Mouse (Mus musculus): ENCODE results near the gene Flywch2. TPM values are rescaled to one million over a fixed set of nuclear protein-coding genes. Genes with fewer than 3 reads are reported as not detected.

The Flywch2 gene
- polyA plus RNA-seq, 1 experiment from 2014 or later, result 14.9 TPM

DNA sequence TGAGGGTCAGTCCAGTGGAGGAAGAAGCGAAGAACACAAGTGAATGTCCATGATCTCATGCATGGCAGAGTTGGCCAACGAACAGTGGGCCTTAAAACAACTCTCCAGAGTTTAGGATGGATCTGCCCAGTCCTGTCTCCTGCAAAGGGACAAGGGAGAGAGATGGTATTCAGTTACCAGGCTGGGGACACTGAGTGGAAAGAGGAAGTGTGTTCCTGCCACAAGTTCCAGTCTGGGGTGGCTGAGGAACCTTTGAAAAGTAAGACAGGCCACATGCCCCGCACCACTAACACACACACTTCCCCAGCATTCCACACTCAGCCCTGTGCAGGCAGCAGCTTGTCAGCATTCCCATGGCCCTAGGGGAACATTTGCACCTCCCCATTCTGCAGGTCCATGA is 39.1 kb downstream of the Flywch2 start:
- H3K4me3 ChIP-seq (ENCODE audit: low read length), result no peak overlapping the region
- 87% methylated on average over 3 of the region's 3 CpGs for WGBS
- no peak overlapping the region for H3K9ac ChIP-seq (ENCODE audit: low read depth, low read length)
- H3K4me2 ChIP-seq (ENCODE audit: low read depth, low read length), result no peak overlapping the region
- ATAC-seq, result no peak
- H3K9me3 ChIP-seq (ENCODE audit: control insufficient read depth, low read length), result no peaks in the 10 kb centered on the region
- H3K27me3 ChIP-seq (replicated peaks; ENCODE audit: control insufficient read depth, insufficient read depth, low read length), result peaks cover 45% of the 10 kb centered on the region
- H3K36me3 ChIP-seq (ENCODE audit: control insufficient read depth, insufficient read depth, low read length), result no peaks in the 10 kb centered on the region
- H3K4me1 ChIP-seq (ENCODE audit: control insufficient read depth, insufficient read depth, low read length), result peaks cover 25% of the 10 kb centered on the region
- no peak overlapping the region for H3K27ac ChIP-seq (ENCODE audit: low read length)

DNA sequence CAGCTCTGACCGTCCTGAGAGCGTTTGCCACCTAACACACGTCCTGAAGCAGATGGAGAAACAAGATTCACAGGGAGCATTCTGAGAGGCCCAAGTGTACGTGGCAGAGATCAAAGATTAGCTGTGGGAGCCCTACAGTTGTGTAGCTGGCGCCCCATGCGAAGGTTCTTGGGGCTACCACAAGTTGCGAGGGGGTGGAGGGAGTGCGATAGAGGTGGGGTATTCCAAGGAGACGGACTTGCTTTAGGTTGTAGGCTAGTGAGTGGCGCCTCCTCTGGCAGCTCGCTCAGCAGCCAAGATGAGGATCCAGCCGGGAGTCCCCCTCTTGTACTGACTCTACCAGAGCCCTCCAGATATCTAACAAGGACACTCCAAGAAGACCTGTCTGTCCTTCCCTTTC is 39.6 kb downstream of the Flywch2 start:
- peaks cover 25% of the 10 kb centered on the region for H3K4me1 ChIP-seq (ENCODE audit: control insufficient read depth, insufficient read depth, low read length)
- H3K27me3 ChIP-seq (replicated peaks; ENCODE audit: control insufficient read depth, insufficient read depth, low read length), result peaks cover 50% of the 10 kb centered on the region
- no peaks in the 10 kb centered on the region for H3K36me3 ChIP-seq (ENCODE audit: control insufficient read depth, insufficient read depth, low read length)
- H3K4me2 ChIP-seq (ENCODE audit: low read depth, low read length), result peak overlapping the region; percentile 65; the same call in 1 of the 2 replicates
- no peaks in the 10 kb centered on the region for H3K9me3 ChIP-seq (ENCODE audit: control insufficient read depth, low read length)
- H3K9ac ChIP-seq (ENCODE audit: low read depth, low read length), result no peak overlapping the region
- H3K4me3 ChIP-seq (ENCODE audit: low read length), result no peak overlapping the region
- 13% methylated on average over 12 of the region's 12 CpGs for WGBS
- no peak for ATAC-seq
- H3K27ac ChIP-seq (ENCODE audit: low read length), result no peak overlapping the region

- Histone ChIP-seq H3K4me2 (ENCODE audit: low read depth, low read length) (peak within 1 kb of the TSS; percentile 65), H3K27me3 (replicated peaks; ENCODE audit: control insufficient read depth, insufficient read depth, low read length) (peaks cover 55% of the 10 kb centered on the region), H3K36me3 (ENCODE audit: control insufficient read depth, insufficient read depth, low read length) (no peaks in the 10 kb centered on the region), H3K4me3 (ENCODE audit: low read length) (peak within 1 kb of the TSS; percentile 42), H3K27ac (ENCODE audit: low read length) (no peak within 1 kb of the TSS), H3K9ac (ENCODE audit: low read depth, low read length) (peak within 1 kb of the TSS; percentile 56), H3K4me1 (ENCODE audit: control insufficient read depth, insufficient read depth, low read length) (peaks cover 28% of the 10 kb centered on the region), H3K9me3 (ENCODE audit: control insufficient read depth, low read length) (no peaks in the 10 kb centered on the region)
- under 1% methylated on average over 37 of the region's 45 CpGs for WGBS
- no peak for ATAC-seq
These were observed 40.3 kb downstream of the Flywch2 start, which contains the start of gene Kremen2 for GRCm38 (mm10) chr17:23745301-23746251. Gene Kremen2, minus strand, starts transcription at chr17:23745833.

DNA sequence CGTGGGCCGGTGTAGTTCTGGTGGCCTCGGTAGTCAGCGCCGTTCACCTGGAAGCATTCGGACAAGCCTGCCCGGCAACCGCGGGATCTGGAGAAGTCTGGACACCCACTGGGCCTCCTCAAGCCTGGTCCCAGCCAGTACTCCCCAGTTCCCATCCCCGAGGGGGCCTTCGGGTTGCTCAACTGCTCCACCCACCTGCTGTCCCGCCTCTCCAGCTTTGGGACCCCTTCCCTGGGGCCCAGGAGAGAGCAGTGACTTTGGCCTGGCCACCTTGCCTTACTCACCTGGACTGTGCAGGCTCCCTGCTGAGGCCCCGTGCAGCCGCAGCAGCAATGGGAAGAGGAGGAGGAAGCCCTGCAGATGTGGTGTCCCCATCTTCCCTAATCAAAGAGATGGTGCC is 41.2 kb downstream of the Flywch2 start:
- ATAC-seq, result no peak
- Histone ChIP-seq H3K27me3 (replicated peaks; ENCODE audit: control insufficient read depth, insufficient read depth, low read length) (peaks cover 55% of the 10 kb centered on the region), H3K36me3 (ENCODE audit: control insufficient read depth, insufficient read depth, low read length) (no peaks in the 10 kb centered on the region), H3K9me3 (ENCODE audit: control insufficient read depth, low read length) (no peaks in the 10 kb centered on the region), H3K9ac (ENCODE audit: low read depth, low read length) (no peak overlapping the region), H3K27ac (ENCODE audit: low read length) (no peak overlapping the region), H3K4me3 (ENCODE audit: low read length) (no peak overlapping the region), H3K4me1 (ENCODE audit: control insufficient read depth, insufficient read depth, low read length) (peaks cover 32% of the 10 kb centered on the region), H3K4me2 (ENCODE audit: low read depth, low read length) (peak overlapping the region; percentile 65)
- WGBS, result 6% methylated on average over 14 of the region's 14 CpGs

DNA sequence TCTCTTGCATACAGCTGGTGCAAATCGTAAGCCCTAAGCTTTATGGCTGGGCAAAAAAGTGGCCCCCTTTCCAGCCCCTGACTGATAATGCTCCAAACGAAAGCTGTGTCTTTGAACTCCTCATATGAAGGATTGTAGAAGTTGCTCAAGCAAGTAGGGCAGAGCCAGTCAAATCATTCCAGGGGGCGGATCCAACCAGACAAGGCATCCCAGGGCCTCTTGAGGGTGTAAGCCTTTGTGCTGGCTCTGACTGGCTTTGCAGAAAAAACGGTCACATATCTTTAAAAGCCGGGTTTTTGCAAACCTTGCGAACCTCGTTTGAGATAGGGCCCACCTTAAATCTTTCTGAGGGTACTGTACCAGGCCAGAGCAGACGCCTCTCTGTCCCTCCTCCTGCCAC is 41.8 kb downstream of the Flywch2 start:
- Histone ChIP-seq H3K27ac (ENCODE audit: low read length) (no peak overlapping the region), H3K9me3 (ENCODE audit: control insufficient read depth, low read length) (no peaks in the 10 kb centered on the region), H3K4me2 (ENCODE audit: low read depth, low read length) (no peak overlapping the region), H3K4me3 (ENCODE audit: low read length) (no peak overlapping the region), H3K4me1 (ENCODE audit: control insufficient read depth, insufficient read depth, low read length) (peaks cover 37% of the 10 kb centered on the region), H3K27me3 (replicated peaks; ENCODE audit: control insufficient read depth, insufficient read depth, low read length) (peaks cover 55% of the 10 kb centered on the region), H3K36me3 (ENCODE audit: control insufficient read depth, insufficient read depth, low read length) (no peaks in the 10 kb centered on the region), H3K9ac (ENCODE audit: low read depth, low read length) (no peak overlapping the region)
- 30% methylated on average over 8 of the region's 8 CpGs for WGBS
- no peak for ATAC-seq

DNA sequence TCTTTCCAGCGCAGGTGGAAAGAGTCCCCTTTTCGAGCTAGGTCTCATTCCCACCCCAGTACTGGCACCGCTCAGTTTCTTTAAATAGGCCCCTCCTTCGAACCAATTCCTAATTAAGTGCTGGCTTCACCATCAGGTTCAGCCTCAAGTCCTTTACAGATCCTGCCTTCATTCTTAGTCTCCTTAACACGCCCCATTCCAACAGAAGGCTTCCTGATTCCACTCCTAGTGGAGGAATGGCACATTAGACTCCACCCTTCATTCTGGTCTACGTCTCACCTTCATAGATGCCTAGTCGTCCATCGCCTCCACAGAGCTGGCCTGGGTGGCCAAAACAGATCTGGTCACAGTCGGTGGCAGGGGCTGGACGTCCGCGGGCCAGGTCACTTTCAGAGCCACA is 42.9 kb downstream of the Flywch2 start:
- WGBS, result 60% methylated on average over 12 of the region's 12 CpGs
- no peaks in the 10 kb centered on the region for H3K36me3 ChIP-seq (ENCODE audit: control insufficient read depth, insufficient read depth, low read length)
- H3K9me3 ChIP-seq (ENCODE audit: control insufficient read depth, low read length), result no peaks in the 10 kb centered on the region
- H3K9ac ChIP-seq (ENCODE audit: low read depth, low read length), result peak overlapping the region; percentile 48; the same call in 1 of the 2 replicates
- H3K27me3 ChIP-seq (replicated peaks; ENCODE audit: control insufficient read depth, insufficient read depth, low read length), result peaks cover 55% of the 10 kb centered on the region
- peak overlapping the region; percentile 46; the same call in 1 of the 2 replicates for H3K4me2 ChIP-seq (ENCODE audit: low read depth, low read length)
- H3K4me1 ChIP-seq (ENCODE audit: control insufficient read depth, insufficient read depth, low read length), result peaks cover 38% of the 10 kb centered on the region
- no peak overlapping the region for H3K27ac ChIP-seq (ENCODE audit: low read length)
- H3K4me3 ChIP-seq (ENCODE audit: low read length), result no peak overlapping the region
- no peak for ATAC-seq

- peaks cover 55% of the 10 kb centered on the region for H3K27me3 ChIP-seq (replicated peaks; ENCODE audit: control insufficient read depth, insufficient read depth, low read length)
- H3K4me1 ChIP-seq (ENCODE audit: control insufficient read depth, insufficient read depth, low read length), result peaks cover 38% of the 10 kb centered on the region
- H3K4me2 ChIP-seq (ENCODE audit: low read depth, low read length), result peak overlapping the region; percentile 46
- WGBS, result 6% methylated on average over 44 of the region's 44 CpGs
- no peaks in the 10 kb centered on the region for H3K9me3 ChIP-seq (ENCODE audit: control insufficient read depth, low read length)
- no peak overlapping the region for H3K27ac ChIP-seq (ENCODE audit: low read length)
- H3K4me3 ChIP-seq (ENCODE audit: low read length), result peak overlapping the region; percentile 25
- no peaks in the 10 kb centered on the region; the same call in 1 of the 2 replicates for H3K36me3 ChIP-seq (ENCODE audit: control insufficient read depth, insufficient read depth, low read length)
- peak overlapping the region; percentile 48; the same call in 1 of the 2 replicates for H3K9ac ChIP-seq (ENCODE audit: low read depth, low read length)
- ATAC-seq, result no peak
These were observed 43.6 kb downstream of the Flywch2 start for GRCm38 (mm10) chr17:23742210-23742793.

GRCm38 (mm10) chr17:23741359-23742209 is 44.3 kb downstream of the Flywch2 start:
- H3K36me3 ChIP-seq (ENCODE audit: control insufficient read depth, insufficient read depth, low read length), result no peaks in the 10 kb centered on the region; the same call in 1 of the 2 replicates
- H3K9ac ChIP-seq (ENCODE audit: low read depth, low read length), result no peak overlapping the region
- peaks cover 38% of the 10 kb centered on the region for H3K4me1 ChIP-seq (ENCODE audit: control insufficient read depth, insufficient read depth, low read length)
- peaks cover 50% of the 10 kb centered on the region for H3K27me3 ChIP-seq (replicated peaks; ENCODE audit: control insufficient read depth, insufficient read depth, low read length)
- 44% methylated on average over 38 of the region's 38 CpGs for WGBS
- no peak overlapping the region for H3K4me3 ChIP-seq (ENCODE audit: low read length)
- no peak for ATAC-seq
- H3K9me3 ChIP-seq (ENCODE audit: control insufficient read depth, low read length), result no peaks in the 10 kb centered on the region
- no peak overlapping the region for H3K4me2 ChIP-seq (ENCODE audit: low read depth, low read length)
- no peak overlapping the region for H3K27ac ChIP-seq (ENCODE audit: low read length)
